Mouse (Mus musculus): ENCODE results near the gene Dpyd. TPM values are rescaled to one million over a fixed set of nuclear protein-coding genes. Genes with fewer than 3 reads are reported as not detected.

The Dpyd gene
- polyA plus RNA-seq, 1 experiment from 2014 or later: not detected

DNA sequence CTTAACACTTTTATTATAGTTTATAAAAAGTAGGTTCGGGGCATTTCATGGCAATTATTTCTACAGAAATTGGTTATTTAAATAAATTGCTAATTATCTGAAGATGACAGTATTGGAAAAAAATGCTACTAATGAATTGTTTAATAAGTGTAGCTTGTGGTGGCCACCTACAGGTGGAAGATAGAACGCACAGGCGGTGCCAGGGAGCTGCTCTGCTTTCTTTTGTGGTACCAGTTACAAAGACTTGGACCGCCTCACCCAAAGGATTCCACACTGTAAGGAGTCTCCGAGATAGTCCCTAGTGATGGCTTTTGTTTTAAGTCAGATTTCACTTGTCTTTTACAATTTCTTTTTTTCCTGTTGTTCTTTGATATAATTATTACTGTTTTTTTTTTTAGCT is 694.6 kb downstream of the Dpyd start:
- no peaks in the 10 kb centered on the region for H3K36me3 ChIP-seq (ENCODE audit: inconsistent target)
- 72% methylated on average over 5 of the region's 5 CpGs for WGBS (ENCODE audit: missing documents)
- H3K79me2 ChIP-seq (ENCODE audit: inconsistent target): no peaks in the 10 kb centered on the region

DNA sequence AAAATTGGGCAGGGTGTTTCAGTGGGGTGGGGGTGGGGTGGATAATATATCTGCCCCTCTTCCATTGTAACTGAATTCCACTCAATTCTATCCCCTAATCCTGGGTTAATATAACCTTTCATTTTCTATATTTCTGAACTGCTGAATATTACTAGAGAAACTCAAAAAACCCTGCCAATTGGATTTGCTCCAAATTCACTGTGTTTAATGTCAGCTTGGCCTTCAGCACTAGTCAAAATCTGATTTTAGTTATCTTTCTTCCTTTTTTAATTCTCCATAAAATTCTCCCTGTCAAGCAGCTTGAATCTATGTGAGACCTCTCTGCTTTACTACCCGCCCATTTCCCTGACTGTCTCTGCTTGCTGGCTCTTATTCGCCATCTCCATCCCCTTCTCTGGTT is 713.3 kb downstream of the Dpyd start:
- WGBS (ENCODE audit: missing documents): 59% methylated on average over 2 of the region's 2 CpGs
- Histone ChIP-seq H3K36me3 (ENCODE audit: inconsistent target) (no peaks in the 10 kb centered on the region), H3K27ac (no peak overlapping the region)

More for the DNA sequence above, 694.6 kb downstream of the Dpyd start:
- Histone ChIP-seq H3K27ac (no peak overlapping the region), H3K4me3 (ENCODE audit: inconsistent target) (no peak overlapping the region)

GRCm38 (mm10) chr3:119280671-119281070 is 718.7 kb downstream of the Dpyd start:
- Histone ChIP-seq H3K79me2 (ENCODE audit: inconsistent target) (no peaks in the 10 kb centered on the region), H3K36me3 (ENCODE audit: inconsistent target) (no peaks in the 10 kb centered on the region), H3K27ac (no peak overlapping the region), H3K4me3 (ENCODE audit: inconsistent target) (no peak overlapping the region)
- 76% methylated on average over 1 of the region's 2 CpGs for WGBS (ENCODE audit: missing documents)

More for the DNA sequence above, 713.3 kb downstream of the Dpyd start:
- Histone ChIP-seq H3K79me2 (ENCODE audit: inconsistent target) (no peaks in the 10 kb centered on the region), H3K4me3 (ENCODE audit: inconsistent target) (no peak overlapping the region)

- Histone ChIP-seq H3K79me2 (ENCODE audit: inconsistent target) (no peaks in the 10 kb centered on the region), H3K36me3 (ENCODE audit: inconsistent target) (no peaks in the 10 kb centered on the region), H3K27ac (no peak overlapping the region), H3K4me3 (ENCODE audit: inconsistent target) (no peak overlapping the region)
- 90% methylated on average over 3 of the region's 3 CpGs for WGBS (ENCODE audit: missing documents)
Measured at GRCm38 (mm10) chr3:119314693-119315092, 752.8 kb downstream of the Dpyd start.

DNA sequence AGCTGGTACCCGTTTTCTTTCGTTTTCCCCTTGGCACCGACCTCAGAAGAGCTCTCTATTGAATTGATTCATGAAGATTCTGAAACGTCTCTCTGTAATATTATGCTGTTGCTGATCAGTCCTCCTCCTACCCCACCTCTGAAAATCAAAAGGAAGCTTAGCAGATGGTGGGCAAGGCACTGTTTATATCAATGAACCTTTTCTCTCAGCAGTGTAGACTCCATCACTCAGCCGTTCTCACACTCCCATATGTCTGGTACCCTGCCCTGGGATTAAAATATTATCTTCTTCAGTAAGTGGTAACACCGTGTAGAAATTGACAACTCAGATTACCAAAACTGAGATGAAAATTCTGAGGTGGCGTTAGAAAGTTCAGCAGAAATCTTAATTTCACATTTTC is 767.1 kb downstream of the Dpyd start:
- 86% methylated on average over 7 of the region's 7 CpGs for WGBS (ENCODE audit: missing documents)
- H3K36me3 ChIP-seq (ENCODE audit: inconsistent target): no peaks in the 10 kb centered on the region
- no peak overlapping the region for H3K4me3 ChIP-seq (ENCODE audit: inconsistent target)

DNA sequence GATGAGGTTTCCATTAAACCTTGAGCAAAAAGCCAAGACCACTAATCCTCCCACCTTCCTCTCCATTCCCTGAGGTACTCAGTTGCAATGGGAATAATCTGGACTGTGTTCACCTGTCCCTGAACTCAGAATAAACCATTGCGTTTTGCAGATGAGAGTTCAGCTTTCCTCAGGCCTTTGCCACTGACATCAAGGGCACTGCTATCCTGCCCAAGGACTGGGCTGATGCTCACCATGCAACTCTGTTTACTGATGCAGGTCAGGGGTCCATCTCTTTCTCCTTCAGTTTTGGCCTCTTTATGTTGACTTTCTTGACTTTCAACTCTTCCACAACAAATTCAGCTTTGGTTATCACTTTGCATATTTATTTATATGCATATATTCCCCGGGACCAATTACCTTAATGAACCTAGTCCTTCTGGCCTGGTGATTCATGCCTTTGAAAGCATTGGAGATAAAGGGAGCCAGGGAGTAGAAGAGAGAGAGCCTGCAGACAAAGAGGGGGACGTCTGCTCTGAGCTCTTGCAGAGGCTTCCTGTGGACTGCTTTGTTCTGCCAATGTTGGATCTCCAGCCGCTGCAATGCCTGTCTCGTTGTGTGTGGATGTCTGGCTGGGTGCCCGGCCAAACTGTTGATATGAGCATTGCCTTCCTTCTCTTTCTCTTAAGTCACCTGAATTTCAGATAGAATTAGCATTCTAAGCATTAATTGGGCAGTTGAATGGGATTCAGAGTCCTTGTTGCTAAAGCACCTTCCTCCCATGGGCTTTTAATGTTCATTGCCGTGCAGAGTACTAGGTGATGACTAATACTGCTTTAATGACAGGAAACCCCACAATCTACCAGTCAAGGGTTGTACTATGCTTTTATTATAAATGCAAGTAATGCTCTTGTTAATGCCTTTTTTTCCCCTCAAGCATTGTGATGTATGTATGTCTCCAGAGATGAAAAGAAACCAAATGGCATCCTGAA is 771.7 kb downstream of the Dpyd start:
- 57% methylated on average over 7 of the region's 7 CpGs for WGBS (ENCODE audit: missing documents)
- H3K4me3 ChIP-seq (ENCODE audit: inconsistent target): no peak overlapping the region
- H3K27ac ChIP-seq: no peak overlapping the region
- H3K79me2 ChIP-seq (ENCODE audit: inconsistent target): no peaks in the 10 kb centered on the region
- H3K36me3 ChIP-seq (ENCODE audit: inconsistent target): no peaks in the 10 kb centered on the region

More for the DNA sequence above, 767.1 kb downstream of the Dpyd start:
- Histone ChIP-seq H3K27ac (no peak overlapping the region), H3K79me2 (ENCODE audit: inconsistent target) (no peaks in the 10 kb centered on the region)

GRCm38 (mm10) chr3:119361555-119362385 is 799.8 kb downstream of the Dpyd start:
- Histone ChIP-seq H3K36me3 (ENCODE audit: inconsistent target) (no peaks in the 10 kb centered on the region), H3K4me3 (ENCODE audit: inconsistent target) (no peak overlapping the region), H3K79me2 (ENCODE audit: inconsistent target) (no peaks in the 10 kb centered on the region), H3K27ac (no peak overlapping the region)
- WGBS (ENCODE audit: missing documents): 65% methylated on average over 12 of the region's 13 CpGs

- Histone ChIP-seq H3K27ac (no peak overlapping the region), H3K4me3 (ENCODE audit: inconsistent target) (no peak overlapping the region), H3K79me2 (ENCODE audit: inconsistent target) (no peaks in the 10 kb centered on the region), H3K36me3 (ENCODE audit: inconsistent target) (no peaks in the 10 kb centered on the region)
- 86% methylated on average over 3 of the region's 3 CpGs for WGBS (ENCODE audit: missing documents)
Measured at GRCm38 (mm10) chr3:119362392-119362791, 800.5 kb downstream of the Dpyd start.

DNA sequence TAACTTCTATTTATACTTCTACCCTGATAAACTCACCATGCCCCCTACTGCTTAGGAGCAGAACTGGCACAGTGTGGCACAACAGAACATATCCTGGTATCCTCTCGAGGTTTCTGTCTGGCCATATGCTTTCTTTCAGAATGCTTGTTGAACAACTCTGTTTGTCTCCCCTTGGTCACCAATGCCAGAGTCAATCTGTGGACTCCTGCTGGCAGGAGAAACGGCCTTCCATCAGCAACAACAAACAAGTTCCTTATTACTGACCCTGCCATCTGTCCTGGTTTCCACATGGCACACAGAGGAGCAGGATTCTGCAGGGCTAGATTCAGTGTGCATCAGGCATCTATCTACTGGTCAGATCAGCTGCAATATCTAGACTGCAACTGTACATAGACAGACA is 807.0 kb downstream of the Dpyd start:
- WGBS (ENCODE audit: missing documents): 50% methylated on average over 2 of the region's 2 CpGs

GRCm38 (mm10) chr3:119381119-119381518 is 819.2 kb downstream of the Dpyd start:
- 40% methylated on average over 1 of the region's 1 CpGs for WGBS (ENCODE audit: missing documents)
- H3K27ac ChIP-seq: no peak overlapping the region

More for the DNA sequence above, 807.0 kb downstream of the Dpyd start:
- no peak overlapping the region for H3K27ac ChIP-seq
- no peaks in the 10 kb centered on the region for H3K79me2 ChIP-seq (ENCODE audit: inconsistent target)
- H3K4me3 ChIP-seq (ENCODE audit: inconsistent target): no peak overlapping the region
- no peaks in the 10 kb centered on the region for H3K36me3 ChIP-seq (ENCODE audit: inconsistent target)

GRCm38 (mm10) chr3:119382395-119382794 is 820.5 kb downstream of the Dpyd start:
- H3K79me2 ChIP-seq (ENCODE audit: inconsistent target): no peaks in the 10 kb centered on the region
- H3K27ac ChIP-seq: no peak overlapping the region
- H3K4me3 ChIP-seq (ENCODE audit: inconsistent target): no peak overlapping the region
- WGBS (ENCODE audit: missing documents): 100% methylated on average over 1 of the region's 1 CpGs
- no peaks in the 10 kb centered on the region for H3K36me3 ChIP-seq (ENCODE audit: inconsistent target)

More at GRCm38 (mm10) chr3:119381119-119381518, 819.2 kb downstream of the Dpyd start:
- Histone ChIP-seq H3K4me3 (ENCODE audit: inconsistent target) (no peak overlapping the region), H3K79me2 (ENCODE audit: inconsistent target) (no peaks in the 10 kb centered on the region), H3K36me3 (ENCODE audit: inconsistent target) (no peaks in the 10 kb centered on the region)

DNA sequence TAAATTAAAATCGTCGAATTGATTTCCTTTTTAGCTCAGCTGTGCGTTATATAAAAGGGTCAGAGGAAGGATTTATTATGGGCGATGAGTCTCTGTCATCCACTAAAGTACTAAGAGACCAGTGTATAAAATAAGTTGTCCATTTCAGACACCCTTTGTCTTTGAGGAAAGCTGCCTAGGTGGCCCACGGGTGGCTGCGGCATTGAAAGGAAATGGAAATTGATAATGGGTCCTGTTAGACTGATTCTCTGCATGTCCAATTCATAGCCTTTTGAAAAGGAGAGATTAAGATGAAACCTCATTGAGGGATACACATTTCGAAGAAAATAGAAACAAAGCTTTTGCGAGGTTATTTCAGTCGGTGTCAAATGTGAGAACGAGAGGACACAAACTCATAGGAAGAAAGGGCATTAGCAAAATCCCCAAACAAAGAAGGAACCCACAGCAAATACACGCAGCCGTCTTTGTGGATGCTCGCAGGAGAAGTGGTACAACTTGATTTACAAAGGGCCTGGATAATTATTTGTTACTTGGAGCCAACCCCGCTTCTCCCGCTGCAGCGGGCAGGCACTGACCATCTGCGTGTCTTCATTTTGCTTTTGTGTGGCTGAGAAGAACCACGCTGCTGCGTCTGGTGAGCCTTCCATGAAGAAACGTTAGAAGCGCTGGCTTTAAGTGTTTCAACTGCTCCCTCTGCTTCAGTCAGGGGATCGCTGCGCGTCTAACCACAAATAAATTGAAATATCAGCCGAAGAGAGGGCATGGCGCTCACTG is 825.6 kb downstream of the Dpyd start:
- no peak overlapping the region for H3K27ac ChIP-seq
- H3K4me3 ChIP-seq (ENCODE audit: inconsistent target): no peak overlapping the region
- no peaks in the 10 kb centered on the region for H3K36me3 ChIP-seq (ENCODE audit: inconsistent target)
- H3K79me2 ChIP-seq (ENCODE audit: inconsistent target): no peaks in the 10 kb centered on the region
- 94% methylated on average over 26 of the region's 26 CpGs for WGBS (ENCODE audit: missing documents)

DNA sequence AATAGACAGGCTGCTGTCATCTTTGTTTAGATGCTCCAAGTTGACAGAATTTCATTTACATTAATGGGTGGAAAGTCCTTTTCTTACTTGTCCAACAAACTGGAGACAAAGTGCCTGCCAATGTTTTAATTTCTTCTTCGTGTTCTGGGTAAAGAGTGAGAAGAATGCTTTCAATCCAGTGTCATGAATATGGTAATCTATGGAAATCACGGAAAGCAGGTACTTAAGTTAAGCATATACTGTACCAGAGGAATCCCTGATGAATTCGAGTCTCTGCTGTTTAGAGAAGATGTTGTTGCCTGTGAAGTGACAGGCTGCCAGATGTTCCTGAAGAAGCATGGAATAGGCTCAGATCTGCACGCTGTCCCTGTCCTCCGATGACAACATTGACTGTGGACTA is 835.3 kb downstream of the Dpyd start:
- 67% methylated on average over 5 of the region's 5 CpGs for WGBS (ENCODE audit: missing documents)
- Histone ChIP-seq H3K4me3 (ENCODE audit: inconsistent target) (no peak overlapping the region), H3K79me2 (ENCODE audit: inconsistent target) (no peaks in the 10 kb centered on the region), H3K36me3 (ENCODE audit: inconsistent target) (no peaks in the 10 kb centered on the region), H3K27ac (no peak overlapping the region)

Data from macrophage (primary cell).